Mouse (Mus musculus): ENCODE measurements at regions not wholly inside any gene's neighbourhood (a gene's known extent, or its start where the extent isn't known, plus 50 kb on each side); places are given as distances from the start of the nearest gene placed in this dataset.

- TF ChIP-seq POLR2A (IDR thresholded peaks at IDR 0.05; ENCODE audit: control insufficient read depth, extremely low read depth, insufficient read depth, low read length, poor library complexity): no peak
- TF ChIP-seq CTCF (IDR thresholded peaks at IDR 0.05; ENCODE audit: borderline replicate concordance, control insufficient read depth, extremely low read depth, insufficient read depth, low read length, poor library complexity): no peak
Observed at GRCm38 (mm10) chr12:70649691-70650090, 175.6 kb upstream of the Frmd6 start.

Measured in thymus, adult 2 months (tissue).